Mouse (Mus musculus) adrenal gland, adult 2 months (tissue): Measurements from ENCODE around the gene C1galt1. TPM values are rescaled to one million over a fixed set of nuclear protein-coding genes. Genes with fewer than 3 reads are reported as not detected.

Experiments
- DNase-seq: peaks from one replicate; pipeline ENCODE4 v3.0.0; 2021
- polyA plus RNA-seq: library from polyadenylated mRNA; depleted of rRNA; stranded (reverse); fragments of >200 nt; gene quantifications from 2 replicates; pipeline ENCODE4 v1.2.3, GENCODE M21; 2012; rRNA removed
- total RNA-seq, 2 experiments: library from RNA; stranded (reverse); gene quantifications; 2 replicates each; pipeline ENCODE4 v1.2.3; 2021

The C1galt1 gene
- total and polyA plus RNA-seq, 3 experiments = 2.7 to 41.7 (median 24.2) TPM

DNA sequence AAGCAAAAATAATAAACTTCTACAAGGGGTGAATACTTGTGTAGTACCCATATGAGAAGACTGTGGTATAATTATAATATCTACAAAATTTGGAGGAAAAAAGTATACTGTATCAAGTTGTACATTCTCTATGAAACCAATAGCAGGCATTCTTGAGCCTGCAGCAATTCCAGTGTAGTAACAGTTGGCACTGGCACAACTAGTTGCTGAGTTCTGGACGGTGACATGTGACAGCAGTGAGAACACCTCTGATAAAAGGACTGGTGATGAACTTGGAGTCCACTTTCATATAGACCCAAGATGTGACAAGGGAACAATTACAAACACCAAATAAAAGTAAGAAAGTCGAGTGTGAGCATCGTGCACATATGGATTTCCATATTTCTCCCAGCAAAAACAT is 14.5 kb downstream of the C1galt1 start:
- DNase-seq = no peak

DNA sequence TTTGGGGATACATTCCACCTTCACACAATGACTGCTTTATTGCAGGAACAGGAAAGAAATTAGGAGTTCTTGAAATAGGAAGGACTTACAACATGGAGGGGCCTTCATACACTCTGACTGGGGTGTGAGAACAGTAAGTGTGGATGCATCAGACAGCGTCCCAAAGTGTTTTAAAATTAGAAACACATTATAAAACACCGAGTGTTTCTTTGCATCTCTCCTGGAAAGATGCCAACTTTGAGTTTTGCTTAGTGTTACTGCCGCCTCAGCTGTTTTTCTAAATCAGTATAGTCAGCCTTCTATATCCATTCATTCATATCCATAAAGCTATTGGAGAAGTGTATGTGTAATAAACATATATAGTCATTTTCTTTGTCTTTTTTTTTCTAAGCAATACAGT is 16.4 kb downstream of the C1galt1 start:
- no peak for DNase-seq

DNA sequence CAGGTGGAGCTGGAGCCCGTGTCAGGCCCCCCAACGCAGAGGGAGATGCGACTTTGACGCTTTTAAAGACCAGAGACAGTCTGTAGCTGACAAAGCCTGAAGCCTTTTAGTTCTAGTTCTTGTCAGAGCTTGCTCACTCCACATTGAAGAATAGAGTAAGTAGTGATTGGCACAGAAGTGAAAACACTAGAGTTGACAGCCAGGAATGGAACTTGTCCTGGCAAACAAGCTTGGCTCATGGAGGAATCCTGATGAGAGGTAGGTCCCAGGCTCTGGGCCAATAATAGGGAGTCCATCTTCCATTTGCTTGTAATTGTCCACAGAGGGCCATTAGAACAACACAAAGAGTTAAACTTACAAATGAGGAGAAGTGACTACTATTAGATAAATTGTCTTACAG is 18.7 kb downstream of the C1galt1 start:
- no peak for DNase-seq

DNA sequence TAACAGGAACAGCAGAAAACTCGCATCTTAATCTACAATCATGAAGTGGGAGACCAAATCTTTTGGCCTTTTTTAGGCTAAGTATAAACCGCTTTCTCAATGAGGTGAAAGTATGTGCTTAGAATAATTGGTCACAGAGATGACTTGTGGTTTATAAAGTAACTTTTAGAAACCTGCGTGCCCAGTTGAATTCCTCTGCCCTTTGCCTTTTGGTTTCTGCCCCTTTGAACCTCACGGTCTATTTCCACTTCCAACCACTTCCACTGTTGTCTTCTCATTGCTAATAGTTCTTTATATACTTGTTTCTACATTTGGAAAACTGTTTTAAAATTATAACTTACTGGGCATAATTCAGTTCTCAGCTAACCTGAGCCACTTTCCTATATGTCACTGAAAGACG is 32.2 kb downstream of the C1galt1 start:
- no peak for DNase-seq

DNA sequence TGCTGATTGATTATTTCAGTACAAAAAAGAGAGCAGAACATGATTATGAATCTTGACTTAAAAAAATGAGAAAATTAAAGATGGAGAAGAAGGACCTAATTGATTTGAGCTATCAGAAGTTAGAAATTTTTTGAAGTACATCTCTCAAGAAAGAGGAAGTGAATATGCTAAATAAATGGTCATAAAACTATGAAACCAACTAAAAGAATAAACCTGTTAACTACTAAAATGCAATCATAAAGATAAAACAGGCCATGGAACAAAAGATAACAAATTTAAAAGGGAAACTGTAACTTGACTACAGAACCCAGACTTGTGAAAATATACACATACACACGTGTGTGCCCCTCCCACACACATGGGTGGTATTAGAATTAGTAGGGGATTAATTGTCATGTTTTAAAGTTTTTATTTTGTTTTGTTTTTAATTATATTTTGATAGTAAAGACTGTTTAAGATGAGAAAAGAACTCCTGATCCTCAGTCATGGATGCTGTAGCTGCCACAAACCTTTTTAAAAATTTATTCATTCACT is 37.0 kb downstream of the C1galt1 start:
- no peak for DNase-seq

DNA sequence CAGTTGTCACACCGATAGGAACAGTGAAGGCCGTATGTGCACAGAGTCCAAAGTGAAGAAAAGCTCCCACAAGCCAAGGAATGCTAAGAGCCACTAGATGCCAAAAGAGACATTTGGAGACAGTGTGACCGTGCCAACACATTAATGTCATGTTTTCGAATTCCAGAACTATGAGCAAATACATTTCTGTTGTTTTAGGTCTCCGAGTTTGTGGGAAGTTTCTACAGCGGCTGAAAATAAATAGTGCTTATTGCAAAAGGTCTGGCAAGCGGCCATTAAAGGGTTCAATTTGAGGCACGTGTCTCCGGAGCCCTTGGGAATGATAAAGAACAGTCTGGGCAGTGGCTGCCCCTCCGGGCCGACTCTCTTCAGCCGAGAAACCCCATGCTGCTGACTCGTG is 37.9 kb downstream of the C1galt1 start:
- peak; percentile 85 for DNase-seq

DNA sequence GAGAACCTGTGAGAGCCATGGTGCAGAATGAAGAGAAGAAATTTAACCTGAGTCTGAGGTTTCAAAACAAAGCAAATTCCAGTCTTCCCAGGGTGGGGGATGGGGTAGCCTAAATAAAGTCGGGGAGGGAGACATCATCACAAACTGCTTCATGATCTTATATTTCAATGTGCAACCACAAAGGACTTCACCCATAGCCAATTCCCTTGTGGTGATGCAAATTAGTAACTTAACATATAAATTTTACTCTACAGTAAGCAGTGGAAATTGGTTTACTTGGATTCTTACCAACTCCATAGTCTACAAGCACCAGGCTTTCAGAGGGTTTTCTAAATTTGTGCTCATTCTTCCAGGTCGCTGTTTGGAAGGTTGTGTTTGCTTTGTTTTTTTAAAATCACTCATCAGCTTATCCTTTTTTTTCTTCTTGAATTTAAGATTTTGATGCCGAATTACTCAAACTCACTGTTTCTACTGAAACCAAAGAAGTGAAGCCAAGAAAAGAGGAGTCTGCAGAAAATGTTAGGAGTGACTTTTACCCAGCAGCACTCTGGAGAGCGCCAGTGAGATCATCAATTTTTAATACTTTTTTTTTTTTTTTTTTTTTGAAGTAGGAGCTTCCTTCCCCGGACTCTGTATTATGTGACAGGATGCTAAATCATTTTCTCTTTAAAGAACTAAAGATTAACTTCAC is 41.5 kb downstream of the C1galt1 start:
- no peak for DNase-seq

DNA sequence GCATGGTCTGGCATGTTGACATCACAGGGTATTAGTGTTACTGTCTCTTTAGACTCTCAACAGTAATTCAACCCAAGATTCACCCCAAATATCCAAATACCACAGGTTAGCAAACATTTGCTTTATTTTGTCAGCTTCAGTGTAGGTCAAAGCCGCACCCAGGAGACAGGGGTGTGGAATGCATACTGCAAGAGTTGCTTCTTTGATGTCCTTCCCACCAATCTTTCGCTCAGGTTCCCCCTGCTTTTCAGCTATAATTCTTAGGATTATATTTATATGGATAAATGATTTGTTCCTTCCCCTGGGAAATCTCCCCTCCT is 42.0 kb downstream of the C1galt1 start:
- no peak for DNase-seq

DNA sequence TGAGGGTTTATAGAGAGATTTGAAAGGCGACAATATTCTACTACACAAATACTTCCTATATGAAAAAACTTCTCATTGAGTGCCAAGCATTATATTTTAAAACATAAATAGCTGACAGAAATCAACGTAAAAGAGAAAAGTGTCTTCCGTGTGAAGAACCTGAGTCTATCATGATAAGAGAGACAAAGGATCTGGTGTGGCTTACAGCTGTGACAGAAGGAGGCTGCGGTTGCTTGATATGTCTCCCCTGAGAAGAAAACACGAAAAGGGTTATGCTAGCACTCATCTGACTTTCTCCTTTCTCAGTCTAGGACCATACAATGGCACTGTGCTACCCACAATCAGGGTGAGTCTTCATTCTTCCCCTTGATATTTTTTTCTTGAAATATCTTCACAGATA is 51.7 kb downstream of the C1galt1 start:
- no peak for DNase-seq

DNA sequence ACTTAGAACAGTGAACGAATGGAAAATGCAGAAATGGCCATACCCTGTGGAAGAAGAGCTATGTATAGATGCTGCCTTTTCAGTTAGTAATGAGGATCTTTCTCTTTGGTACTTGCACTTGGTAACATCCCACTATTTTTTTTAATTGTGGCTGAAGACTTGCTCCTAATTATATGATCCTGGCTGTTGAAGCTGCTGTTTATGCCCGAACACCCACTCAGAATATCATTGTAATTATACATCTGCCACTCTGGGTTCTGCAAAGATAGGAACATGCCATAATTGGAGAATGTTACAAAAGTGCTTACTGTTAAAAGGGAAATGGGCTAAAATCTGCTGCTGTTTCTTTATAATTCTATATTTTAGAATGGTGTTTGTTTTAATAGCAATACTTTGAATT is 67.4 kb downstream of the C1galt1 start:
- DNase-seq = no peak

Other genes with a start within 250 kb of the C1galt1 start
- gene Asns, start 151.6 kb upstream of the C1galt1 start, total RNA-seq = 10 to 100 TPM; 51.1 to 80.3 TPM
- 12.3 and 16.8 TPM in 2 replicates for gene Asns, start 151.6 kb upstream of the C1galt1 start, polyA plus RNA-seq